Mouse (Mus musculus) embryo, embryonic 11.5 days (tissue): ENCODE measurements around the gene Pla2g2f.

Experiments used
- DNase-seq: peaks from one replicate; pipeline ENCODE4 v3.0.0-alpha.2; 2012; ENCODE audit warnings: low read depth, low spot score

Gene Pla2g2f

DNA sequence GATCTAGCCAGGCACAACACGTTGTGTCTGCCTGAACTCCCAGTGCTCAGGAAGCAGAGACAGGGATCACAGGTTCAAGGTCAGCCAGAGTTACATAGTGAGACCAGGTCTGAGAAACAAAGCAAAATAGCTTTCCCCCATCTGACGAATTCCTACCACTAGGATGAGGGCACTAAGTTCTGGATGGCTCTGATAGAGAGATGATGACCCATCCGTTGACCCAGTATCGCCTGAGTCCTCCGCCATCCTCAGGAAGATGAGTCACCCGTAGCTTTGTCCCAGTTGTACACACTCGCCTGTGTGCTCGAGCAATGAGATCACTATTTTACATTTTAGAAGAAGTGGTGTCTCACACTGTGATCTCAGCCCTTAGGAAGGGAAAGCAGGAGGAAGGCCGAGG is 4.8 kb upstream of the Pla2g2f start:
- DNase-seq: no peak

DNA sequence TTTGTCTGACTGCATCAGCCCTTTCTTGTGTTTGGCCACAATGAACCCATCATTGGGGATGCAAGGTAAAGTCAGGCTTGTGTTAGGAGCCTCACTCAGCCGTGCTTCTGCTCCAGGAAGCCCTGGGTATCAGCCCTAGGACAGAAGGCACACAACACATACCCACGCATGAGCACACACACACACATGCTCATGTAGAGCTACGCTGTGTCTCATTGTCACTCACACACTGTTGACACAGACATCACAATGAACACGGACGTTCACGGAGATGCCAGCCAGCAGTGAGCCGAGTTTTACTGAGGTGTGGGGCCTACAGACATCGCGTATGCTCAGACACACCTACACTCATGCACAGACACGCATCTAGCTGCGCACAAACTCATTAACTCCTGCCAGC is 1.4 kb downstream of the Pla2g2f start:
- DNase-seq: no peak

DNA sequence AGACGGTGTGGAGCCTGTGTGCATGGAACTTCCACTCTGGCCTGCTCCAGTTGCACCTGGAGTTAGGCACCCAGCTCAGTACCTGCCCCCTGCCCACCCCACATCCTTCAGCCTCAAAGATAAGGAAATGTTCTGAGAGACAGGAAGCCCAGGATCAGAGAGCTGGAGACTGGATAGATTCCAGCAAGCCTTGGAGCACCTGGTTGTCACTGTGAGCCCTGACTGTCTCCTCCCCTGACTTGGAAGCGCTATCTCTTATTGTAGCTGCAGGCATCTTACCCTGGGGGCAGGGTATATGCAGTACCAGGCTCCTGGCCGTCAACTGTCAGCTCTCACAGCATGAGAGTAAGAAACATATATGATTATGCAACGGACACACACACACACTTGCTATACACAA is 2.0 kb downstream of the Pla2g2f start:
- no peak for DNase-seq

DNA sequence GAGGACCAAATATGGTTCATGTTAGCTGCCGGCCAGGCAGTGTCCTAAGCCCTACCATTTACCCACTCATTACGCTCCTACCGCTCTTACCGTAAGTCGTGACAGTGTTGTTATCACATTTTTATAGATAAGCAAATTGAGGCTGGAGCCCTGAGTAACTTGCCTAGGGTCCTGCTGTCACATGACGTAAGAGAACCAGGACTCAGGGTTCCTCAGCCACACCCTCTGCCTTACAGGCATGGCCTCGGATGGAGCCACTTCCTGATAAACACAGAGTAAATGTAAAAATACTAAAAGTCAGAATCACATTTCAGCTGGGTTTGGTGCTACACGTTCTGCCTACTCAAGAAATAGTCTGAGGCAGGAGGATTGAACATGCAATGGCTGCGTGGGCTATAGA is 3.0 kb downstream of the Pla2g2f start:
- no peak for DNase-seq

DNA sequence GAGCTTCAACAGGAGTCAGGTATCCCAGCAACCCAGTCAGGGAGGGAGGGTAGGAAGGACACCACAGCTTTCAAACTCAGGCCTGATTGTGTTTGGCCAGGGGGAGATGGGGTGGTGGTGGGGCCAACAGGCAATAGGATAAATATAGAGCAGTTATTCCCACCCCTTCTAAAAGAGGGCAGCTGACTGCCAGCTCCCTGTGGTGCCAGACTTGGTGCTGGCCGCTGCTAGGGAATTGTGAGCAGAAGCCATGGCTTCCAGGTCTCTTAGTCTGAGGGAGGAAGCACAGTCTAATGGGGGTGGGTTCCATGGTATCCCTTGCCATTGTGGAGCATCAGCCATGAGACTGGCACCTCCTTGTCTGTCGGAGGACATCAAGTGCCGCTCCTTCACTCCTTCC is 3.8 kb downstream of the Pla2g2f start:
- DNase-seq: no peak

DNA sequence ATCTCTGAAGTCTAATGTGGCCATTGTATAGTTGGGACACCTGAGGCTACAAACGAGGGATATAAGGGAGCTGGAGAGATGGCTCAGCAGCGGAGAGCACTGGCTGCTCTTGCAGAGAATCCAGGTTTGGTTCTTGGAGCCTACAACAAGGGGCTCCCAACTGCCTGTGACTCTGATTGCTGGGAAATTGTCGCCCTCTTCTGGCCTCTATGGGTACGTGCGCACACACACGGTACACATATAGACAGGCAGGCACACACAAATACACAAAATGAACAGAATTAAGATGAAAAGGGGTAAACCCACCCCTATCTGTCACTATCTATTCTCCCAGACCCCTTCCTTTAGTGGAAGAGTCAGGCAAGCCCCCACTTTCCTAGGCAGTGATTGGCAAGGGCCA is 4.8 kb downstream of the Pla2g2f start:
- no peak for DNase-seq

DNA sequence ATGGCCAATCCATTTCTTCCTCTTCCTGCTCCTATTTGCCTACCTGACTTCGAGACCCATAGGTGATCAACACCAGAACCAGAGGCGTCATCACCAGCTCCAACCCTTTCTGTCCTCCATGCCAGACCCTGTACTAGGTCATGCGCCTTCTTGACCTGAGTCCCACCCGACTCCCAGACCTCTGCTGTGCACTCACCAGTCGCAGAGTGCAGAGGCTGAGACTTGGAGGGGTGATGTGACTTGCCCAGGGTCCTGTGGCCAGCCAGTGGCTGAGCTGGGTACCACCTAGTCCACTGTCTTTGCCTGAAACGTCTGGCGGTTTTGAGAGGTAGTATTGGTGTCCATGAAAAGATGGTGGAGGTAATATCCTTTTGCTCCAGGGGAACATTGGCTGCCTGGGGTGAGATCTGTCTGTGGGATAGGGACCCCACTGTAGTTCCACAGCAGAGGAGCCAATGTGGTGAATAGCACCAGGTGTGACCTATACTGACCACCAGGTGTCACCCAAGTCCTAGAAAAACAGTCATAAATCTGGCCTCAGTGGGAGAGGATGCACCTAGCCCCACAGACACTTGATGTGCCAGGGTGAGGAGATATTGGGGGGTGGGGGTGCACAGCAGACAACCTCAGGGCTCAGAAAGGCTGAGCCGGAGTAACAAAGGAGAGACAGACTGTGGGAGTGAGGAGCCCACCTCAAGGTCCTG is 8.9 kb downstream of the Pla2g2f start:
- DNase-seq: no peak

DNA sequence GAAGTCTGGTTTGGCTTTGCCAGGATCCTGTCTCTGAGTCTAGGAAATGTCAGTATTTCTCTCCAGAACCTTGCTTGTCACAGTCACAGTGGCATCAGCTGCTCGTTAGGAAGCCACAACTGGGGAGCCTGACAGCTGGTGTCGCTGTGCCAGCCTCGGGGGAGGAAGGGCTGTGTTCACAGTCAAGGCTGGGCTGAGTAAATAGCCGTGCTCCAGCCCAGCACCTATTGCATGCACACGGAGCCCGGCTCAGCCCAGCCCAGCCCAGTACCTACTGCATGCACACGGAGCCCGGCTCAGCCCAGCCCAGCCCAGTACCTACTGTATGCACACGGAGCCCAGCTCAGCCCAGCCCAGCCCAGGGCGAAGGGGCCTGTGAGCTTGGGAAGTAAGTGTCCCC is 9.6 kb downstream of the Pla2g2f start:
- no peak for DNase-seq

DNA sequence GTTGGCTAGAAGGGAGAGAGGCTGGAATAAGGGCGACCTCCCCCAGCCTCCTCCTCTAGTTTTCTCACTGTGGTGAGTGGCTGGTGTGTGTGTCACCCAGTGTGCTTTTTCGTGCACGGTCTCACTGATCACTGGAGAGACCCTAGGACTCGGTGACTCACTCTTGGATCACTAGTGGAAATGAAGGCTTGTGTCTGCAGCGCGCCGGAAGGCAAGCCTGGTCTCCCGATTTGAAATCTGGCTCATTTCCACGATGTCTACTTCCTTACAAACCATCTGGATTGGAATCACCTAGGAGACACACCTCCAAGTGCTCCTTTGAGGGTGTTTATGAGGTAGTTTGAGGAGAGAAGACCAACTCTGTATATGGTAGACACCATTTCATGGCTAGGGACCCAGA is 10.6 kb downstream of the Pla2g2f start:
- no peak for DNase-seq

DNA sequence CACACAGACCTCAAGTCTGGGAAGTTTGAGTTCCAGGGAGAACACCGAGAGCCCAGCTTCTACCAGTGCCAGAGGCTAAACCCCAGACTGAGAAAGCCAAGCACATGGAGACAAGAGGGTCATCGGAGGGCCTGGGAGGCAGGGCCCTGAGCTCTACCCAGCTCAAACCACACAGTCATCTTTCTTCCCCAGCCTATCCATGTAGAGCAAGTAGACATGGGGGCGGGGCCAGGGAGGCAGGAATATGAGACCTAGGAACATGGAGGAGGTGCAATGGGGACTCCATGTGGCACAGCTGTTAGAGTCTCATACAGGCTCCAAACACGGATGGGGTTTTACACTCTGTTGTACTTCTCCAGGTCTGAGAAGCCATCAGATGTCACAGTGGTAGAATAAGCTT is 11.5 kb downstream of the Pla2g2f start:
- DNase-seq: no peak

DNA sequence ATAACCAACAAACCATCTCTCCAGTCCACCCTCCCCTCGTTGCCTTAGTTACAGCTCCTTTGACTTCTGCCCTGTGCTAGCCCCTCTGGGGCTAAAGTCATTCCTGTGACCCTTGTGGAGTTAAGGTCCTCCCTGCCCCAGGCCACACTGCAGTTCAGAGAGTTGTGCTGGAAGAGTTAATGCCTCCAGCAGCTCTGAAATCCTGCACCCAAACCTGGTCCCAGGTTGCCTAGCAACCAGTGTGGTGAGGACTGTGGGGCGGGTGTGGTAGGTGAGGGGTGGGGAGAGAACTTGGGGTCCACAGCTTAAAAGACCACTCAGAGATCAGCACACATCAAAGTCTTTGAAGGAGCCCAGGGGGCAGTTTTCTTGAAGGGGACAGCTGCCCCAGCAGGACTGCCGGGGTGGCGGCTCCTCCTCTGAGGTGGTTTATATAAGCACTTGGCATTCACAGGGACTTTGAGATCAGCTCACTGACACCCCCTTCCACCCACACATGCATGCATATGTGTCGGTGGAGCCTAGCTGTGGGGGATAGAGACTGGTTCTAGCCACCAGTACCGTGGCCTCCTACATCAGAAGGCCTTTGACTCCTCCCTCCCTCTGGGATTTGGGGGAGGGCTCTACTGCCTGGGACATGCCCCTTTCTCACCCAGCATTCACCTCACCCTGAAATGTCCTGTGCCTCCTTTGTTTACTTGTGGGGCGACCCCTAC is 18.1 kb downstream of the Pla2g2f start:
- no peak for DNase-seq

DNA sequence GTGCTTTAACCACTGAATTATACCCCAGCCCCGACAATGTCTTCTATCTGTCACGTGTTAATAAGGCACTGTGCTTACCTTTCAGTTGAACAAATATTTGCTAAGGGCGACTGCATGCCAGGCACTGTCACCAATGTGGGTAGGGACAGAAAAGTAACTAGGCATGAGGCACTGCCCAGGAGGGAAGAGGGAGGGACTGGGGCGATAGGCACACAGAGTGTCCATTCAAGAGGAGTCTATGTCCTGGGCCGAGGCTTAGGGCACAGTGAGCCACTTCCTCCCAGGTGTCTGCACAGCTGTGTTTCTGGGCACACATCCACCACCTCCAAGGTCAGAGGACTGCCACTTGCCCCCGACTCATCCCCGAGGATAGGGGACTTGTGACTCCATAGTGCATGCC is 20.4 kb downstream of the Pla2g2f start, which contains the start of gene Ubxn10:
Gene Ubxn10 (minus strand): TSS at position 137 of the 400 bp plus-strand sequence.
- DNase-seq: no peak

DNA sequence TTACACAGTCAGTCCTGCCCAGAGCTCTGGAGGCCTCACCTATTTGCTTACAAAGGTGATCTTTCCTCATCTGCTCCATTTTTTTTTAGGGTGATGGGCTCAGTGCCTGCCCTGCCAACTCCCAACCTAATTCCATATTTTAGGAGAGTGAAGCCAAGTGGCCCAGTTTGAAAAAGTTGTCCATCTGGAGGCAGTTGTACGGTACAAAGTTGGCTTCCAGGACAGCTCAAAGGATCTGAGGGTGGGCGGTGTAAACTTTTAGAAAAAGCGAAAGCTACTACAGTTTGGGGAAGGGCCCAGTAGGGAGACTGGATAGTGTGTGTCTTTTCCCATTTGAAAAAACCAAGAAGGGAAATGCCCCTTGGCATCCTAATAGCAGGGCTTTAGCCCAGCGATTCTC is 22.6 kb downstream of the Pla2g2f start:
- DNase-seq: no peak

DNA sequence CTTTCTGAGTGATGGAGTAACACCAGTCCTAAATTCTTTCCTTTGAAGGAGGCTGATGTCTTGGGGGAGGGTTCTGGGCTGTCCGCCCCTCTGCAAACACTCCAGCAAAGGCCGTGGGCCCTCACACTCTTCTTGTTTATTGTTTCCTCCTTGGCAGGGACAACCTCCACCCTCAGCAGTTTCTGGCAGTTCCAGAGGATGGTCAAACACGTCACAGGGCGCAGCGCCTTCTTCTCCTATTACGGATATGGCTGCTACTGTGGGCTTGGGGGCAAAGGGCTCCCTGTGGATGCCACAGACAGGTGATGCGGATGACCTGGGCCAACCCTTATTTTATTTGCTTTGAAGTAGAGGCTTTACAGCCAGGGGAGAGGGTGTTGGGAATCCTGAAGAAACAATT is 23.3 kb downstream of the Pla2g2f start:
- DNase-seq: no peak

DNA sequence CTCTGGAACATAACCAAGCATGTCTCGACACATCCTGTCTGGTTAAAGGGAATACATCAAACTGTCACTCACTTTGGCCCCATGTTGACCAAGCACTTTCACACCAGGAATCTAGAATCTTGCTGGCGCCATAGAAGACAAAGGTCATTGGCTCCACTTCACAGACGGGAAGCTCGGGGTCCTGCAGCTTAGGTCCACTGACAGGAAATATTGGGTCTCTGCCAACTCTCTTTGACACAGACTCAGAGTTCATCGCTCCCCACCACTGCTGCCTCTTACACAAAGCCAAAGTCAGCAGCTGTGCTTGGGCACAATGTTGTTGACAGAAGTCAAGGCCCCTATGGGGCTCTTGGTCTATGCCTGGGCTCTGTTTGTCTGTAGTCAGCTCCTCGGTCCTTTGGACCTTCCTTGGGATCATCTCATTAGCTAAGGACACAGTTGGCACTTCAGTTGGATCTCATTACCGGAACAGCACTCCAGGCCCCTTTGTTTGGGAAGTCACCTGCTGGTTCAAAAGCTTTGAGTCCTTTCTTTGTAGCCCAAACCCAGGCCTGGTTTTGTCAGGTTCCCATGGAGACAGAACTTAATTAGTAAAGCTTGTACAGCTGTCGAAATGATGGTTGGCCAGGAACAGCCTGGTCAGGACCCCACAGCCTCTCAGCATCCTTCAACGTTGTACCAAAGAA is 28.3 kb downstream of the Pla2g2f start:
- no peak for DNase-seq

DNA sequence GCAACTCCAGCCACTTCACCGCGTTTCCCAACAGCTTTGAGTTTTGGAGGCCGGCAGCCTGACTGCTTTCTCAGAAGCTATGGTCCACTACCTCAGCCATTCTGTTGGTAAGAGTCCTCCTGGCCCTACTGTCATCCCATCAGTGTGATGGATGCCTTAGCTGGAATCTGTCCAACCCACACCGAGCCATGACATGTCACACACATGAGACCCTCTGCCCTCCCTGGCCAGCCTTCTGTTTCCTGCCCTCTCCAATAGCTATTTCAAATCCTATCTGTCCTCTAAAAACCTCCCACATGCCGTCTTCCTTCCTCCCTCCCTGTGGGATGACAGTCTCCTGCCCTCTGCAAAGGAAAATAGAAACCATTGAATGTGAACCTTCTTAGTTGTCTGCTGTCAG is 31.7 kb downstream of the Pla2g2f start:
- no peak for DNase-seq

DNA sequence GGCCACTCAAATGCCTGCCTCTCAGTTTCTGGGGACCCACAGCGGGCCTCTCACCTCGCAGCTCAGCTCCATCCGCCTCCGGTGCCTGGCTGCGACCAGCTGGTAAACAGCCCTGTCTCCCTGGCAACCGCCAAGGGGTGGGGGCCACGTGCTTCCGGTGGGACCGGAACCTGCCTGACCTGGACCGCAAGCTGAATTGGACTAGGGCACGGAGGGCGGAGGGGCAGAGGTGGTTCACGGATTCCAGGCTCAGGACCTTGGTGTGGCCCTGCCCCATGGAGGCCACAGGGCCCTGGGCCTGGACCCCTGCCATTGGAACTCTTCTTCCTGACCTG is 32.3 kb downstream of the Pla2g2f start:
- peak; percentile 51 for DNase-seq

DNA sequence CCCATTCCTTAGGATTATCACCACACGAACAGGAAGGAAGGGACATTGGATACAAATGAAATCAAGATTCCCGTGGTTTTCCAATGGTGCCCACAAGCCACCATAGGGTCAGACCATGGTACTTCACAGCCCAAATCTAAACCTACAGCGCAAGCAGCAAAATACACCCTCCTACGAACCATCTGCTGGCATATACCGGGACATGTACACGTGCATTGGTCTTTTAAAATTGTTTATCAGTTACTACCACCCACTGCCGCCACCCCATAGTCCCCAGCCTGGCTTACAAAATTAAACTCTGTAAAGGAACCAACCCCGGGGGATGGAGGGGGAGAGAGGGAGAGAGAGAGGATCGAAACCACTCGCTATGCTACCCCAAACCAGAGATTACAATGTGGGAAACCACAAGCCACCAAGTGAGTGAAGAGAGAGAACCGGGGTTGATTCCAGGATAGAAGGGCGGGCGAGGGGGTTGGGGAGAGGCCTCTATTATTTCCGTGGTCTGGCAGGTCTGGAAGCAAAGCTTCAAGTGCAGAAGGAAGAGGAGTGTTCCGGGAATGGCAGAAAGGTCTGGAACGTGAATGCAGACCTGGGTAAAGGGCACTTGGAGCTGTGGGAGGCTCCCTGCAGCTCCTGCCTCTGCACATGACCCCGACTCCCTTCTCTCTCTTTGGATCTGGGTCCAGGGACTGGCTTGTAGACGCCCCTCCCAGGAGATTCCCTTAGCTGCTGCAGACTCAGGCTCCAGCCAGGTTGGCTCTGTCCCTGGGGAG is 32.9 kb downstream of the Pla2g2f start, which contains the start of gene Pla2g2c:
Gene Pla2g2c (plus strand): TSS at position 439 of the 773 bp plus-strand sequence.
- DNase-seq: no peak

DNA sequence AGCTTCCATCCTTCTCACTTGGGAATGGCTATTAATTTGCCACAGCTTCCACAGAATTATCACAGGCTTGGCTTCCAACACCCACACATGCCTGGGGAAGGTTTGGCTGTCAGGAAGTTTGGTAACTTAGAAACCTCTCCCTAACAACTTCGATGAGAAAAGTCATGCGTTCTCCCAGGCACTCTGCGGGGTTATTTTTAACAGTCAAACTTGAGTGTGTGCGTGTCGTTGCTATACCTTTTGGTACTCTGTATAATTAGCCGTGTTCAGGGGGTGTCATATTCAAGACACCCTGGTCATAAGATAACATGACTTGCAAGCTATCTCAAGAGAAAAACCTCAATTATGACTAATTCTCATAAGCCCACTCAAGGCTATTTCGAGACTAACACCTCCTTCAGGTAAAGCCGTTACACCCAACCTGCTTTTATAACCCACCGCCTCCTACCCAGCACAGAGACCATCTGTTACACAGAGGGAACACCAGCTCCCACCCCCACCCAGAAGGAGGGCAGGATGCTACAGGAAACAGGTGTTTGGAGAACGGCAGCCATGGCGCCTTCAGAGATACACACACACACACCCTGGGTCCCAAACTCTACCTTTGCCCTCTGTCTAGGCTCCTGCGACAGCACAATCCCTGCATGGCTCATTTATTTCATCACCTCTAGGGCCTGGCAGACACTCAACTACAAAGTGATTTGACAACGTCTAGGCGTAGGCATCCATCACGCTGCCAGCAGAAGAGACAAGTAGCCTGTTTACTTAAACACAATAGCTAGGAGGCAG is 33.7 kb downstream of the Pla2g2f start:
- no peak for DNase-seq

DNA sequence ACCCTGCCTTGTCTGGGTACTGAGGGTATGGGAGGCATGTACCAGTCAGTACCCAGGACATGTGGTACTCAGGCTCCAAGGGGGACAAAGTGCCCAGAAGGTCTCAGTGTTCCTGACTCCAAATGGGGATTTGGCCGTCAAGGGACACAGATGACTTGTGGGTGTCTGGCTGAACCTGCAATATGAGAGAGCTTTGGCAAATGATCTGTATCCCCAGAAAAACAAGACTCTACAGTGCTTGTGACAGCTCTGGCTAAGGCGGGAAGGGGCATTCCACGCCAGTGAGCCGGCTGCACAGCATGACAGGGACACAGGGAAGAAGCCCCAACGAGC is 38.2 kb downstream of the Pla2g2f start:
- DNase-seq: no peak

DNA sequence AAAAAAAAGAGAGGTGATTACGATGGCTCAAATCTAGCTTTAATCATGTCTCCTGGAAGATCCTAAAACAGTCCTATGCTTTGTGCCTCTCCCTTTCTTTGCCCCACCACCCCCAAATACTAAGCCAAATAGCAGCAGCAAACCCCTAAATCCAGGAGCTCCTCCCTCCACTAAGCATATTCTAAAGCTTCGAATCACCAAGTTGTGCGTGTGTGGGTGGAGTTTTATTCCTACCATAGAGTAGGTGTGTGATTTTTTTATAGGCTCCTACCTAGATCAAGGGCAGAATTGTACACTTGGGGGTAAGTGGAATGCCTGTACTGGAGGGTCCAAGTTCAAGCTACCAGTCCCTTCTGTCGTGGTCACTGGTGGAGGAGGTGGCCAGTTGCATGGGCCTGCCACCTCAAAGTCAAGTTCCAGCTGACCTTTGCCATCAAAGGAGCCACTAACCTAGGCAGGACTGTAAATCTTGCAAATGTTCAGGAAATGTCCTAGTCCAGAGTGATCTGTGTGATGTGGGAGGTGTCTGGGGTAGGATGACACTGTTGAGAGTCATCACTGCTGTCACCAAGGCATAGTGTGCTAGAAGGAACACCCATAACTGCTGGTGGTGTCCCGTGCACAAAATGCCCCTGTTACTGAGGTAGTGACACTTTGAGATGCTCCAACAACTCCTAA is 38.7 kb downstream of the Pla2g2f start:
- DNase-seq: no peak
